Mouse (Mus musculus): ENCODE results near the gene Rab5a.

- TF ChIP-seq GATA1 (IDR thresholded peaks at IDR 0.05; ENCODE audit: borderline replicate concordance, low read length) (no peak), CTCF (IDR thresholded peaks at IDR 0.05; ENCODE audit: low read depth, low read length) (no peak)
Measured at GRCm38 (mm10) chr17:53551306-53552299, 72.6 kb downstream of the Rab5a start.

Measured in G1E (cell line).